Mouse (Mus musculus): ENCODE data around the gene Lmntd2. TPM values are rescaled to one million over a fixed set of nuclear protein-coding genes. Genes with fewer than 3 reads are reported as not detected.

Gene Lmntd2
- 2.9 TPM for polyA plus RNA-seq (2015; fragmentation: Illumina TruSeq; extraction: RNeasy Lipid Tissue Mini Kit (QIAGEN cat#74804); ENCODE audit: insufficient read depth, low replicate concordance)

DNA sequence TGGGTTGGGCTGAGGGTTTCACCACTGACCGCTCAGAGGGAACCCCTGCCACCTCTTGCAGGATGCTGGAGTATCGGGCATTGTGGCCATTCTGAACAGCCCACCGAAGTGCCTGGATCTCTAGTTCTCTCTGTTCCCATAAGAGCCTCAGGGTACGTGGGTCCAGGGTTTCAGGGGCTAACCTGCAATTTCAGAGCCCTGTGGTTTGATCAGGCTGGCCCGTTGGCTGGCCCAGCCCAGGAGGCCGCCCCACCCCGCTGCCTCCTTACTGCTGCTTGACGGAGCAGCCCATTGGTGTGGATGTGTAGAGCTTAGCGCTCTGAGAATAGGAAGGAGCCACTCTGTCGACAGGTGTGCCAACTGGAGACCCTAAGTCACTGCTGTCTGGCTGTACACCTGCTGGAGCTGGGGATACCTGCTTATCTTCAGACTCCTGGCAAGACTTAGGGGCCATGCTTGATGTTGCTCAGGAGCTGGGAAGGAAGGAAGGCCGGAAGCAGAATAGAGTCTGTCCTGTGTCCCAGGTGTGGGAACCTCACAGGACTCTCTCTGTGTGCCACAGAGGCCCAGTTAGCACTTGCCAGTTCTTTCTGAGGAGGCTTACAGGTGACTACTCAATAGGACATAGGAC is at the start of gene Lmntd2:
Lmntd2 (minus strand) TSS at position 476 of the 631 bp plus-strand sequence.

DNA sequence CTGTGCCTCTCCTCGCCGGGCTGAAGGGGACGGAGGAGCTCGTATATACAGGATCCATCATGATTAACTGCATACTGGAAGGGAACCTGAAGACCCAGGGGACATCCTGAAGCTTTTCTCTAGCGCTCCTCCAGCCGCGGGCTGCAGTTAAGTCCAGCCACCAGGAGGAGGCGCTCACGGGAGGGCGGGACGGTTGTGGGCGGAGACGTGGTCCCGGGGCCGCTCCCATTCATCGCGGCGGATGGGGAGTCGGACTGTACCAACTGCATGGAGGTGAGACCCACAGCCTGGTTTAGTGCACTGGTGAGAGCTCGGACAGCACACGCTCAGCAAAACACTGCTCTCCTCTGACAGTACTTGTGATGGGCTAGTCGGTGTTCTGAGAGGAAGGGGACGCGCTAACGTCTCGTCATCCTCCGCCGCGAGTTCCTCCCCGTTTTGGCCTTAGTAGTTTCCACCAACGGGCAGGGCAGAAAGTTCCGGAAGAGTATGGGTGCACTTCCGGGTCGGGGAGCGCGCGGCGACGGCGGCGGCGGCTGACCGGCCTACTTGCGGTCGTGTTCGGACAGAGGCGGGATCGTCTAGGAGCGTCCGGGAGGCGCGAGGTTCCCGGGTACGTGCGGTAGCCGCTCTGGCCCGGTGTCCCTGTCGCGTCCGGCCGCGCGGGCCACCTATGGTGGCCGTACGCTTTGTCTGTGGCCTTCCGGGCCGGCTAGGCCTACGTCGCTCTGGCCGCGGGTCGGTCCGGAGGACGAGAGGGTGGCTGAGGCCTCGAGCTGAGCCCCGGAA is 14.6 kb upstream of the Lmntd2 start, which contains the start of gene Phrf1:
Phrf1 (plus strand) TSS at position 506 of the 789 bp plus-strand sequence.

GRCm38 (mm10) chr7:141215101-141215879 is 1.4 kb upstream of the Lmntd2 start, which contains the start of gene Rassf7:
Gene Rassf7, plus strand, starts transcription at chr7:141215860.

DNA sequence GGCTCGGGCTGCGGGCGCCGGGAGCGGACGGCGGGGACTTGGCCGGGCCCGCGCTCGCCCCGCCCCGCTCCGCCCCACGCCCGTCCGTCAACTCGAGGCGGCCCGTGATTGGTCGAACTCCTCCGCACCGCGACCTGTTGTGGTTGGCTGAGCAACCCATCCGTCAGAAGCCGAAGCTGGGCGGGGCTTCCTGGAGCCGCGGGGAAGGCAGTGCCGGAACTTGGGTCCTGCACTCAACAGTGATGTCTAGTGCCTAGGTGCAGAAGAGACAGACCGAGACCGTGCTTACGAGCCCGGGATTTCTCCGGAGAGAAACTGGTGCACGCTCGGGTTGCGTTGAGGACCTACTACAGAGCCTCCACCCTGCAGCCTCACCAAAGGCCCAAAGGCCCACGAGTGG is 19.9 kb downstream of the Lmntd2 start, which contains the start of the genes Hras and Lrrc56:
Hras (minus strand) TSS at position 58 of the 400 bp plus-strand sequence.
Lrrc56 (plus strand) TSS at position 210 of the 400 bp plus-strand sequence.

DNA sequence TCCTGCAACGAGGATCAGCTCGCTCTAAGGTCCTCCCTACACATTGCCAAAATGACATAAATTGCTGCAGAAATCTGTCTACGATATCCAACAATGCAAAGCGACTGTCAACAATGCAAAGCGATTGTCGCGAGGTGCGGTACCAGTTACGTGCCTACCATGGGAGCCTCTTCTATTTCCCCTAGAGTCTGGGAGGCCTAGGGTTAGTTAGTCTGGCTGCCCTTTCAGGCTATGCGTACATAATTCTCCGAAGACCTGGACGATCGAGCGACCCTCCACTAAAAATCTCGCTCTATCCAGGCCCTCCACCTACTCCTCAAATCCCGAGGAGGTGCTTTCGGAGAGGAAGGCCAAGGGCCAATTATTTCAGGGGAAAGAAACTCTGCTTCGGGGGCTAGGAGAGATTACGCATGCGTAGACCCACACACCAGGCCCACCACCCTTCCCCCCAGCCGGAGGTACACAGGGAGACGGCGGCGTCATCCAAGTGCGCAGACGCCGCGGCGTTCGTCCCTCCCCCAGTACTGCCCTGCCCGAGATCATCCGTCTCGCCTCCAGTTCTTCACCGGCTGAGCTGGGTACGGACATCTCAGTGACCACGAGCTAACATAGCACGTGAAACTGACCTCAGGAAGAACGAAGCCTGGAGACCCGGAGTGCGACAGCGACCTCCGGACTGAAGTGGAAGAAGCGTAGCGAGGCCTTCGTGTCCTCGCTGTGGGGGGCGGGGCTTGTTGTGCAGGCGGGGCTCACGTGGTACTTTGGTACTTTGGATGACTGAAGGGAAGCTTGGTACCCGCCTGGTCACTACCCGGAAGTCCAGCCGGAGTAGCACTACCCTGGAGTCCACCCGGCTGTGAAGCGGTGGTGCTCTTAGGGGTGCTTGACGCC is 41.5 kb downstream of the Lmntd2 start, which contains the start of gene Rnh1:
Rnh1 (minus strand) TSS at position 742 of the 891 bp plus-strand sequence.

Other genes with a start within 250 kb of the Lmntd2 start
- 72.5 TPM for gene Ifitm1, start 246.9 kb downstream of the Lmntd2 start, polyA plus RNA-seq (2015; fragmentation: Illumina TruSeq; extraction: RNeasy Lipid Tissue Mini Kit (QIAGEN cat#74804); ENCODE audit: insufficient read depth, low replicate concordance)
- gene Ifitm3, start 203.3 kb downstream of the Lmntd2 start, polyA plus RNA-seq (2015; fragmentation: Illumina TruSeq; extraction: RNeasy Lipid Tissue Mini Kit (QIAGEN cat#74804); ENCODE audit: insufficient read depth, low replicate concordance): 262 TPM
- gene Ifitm6, start 196.2 kb downstream of the Lmntd2 start, polyA plus RNA-seq (2015; fragmentation: Illumina TruSeq; extraction: RNeasy Lipid Tissue Mini Kit (QIAGEN cat#74804); ENCODE audit: insufficient read depth, low replicate concordance): 60.0 TPM
- not detected for gene Gm17387, start 184.9 kb downstream of the Lmntd2 start, polyA plus RNA-seq (2015; fragmentation: Illumina TruSeq; extraction: RNeasy Lipid Tissue Mini Kit (QIAGEN cat#74804); ENCODE audit: insufficient read depth, low replicate concordance)
- 0.21 TPM for gene B4galnt4, start 153.0 kb downstream of the Lmntd2 start, polyA plus RNA-seq (2015; fragmentation: Illumina TruSeq; extraction: RNeasy Lipid Tissue Mini Kit (QIAGEN cat#74804); ENCODE audit: insufficient read depth, low replicate concordance)
- 14.6 TPM for gene Pkp3, start 135.9 kb downstream of the Lmntd2 start, polyA plus RNA-seq (2015; fragmentation: Illumina TruSeq; extraction: RNeasy Lipid Tissue Mini Kit (QIAGEN cat#74804); ENCODE audit: insufficient read depth, low replicate concordance)
- gene Sigirr, start 113.5 kb downstream of the Lmntd2 start, polyA plus RNA-seq (2015; fragmentation: Illumina TruSeq; extraction: RNeasy Lipid Tissue Mini Kit (QIAGEN cat#74804); ENCODE audit: insufficient read depth, low replicate concordance): 22.3 TPM
- gene Ano9, start 96.3 kb downstream of the Lmntd2 start, polyA plus RNA-seq (2015; fragmentation: Illumina TruSeq; extraction: RNeasy Lipid Tissue Mini Kit (QIAGEN cat#74804); ENCODE audit: insufficient read depth, low replicate concordance): not detected
- 20.3 TPM for gene Ptdss2, start 91.7 kb downstream of the Lmntd2 start, polyA plus RNA-seq (2015; fragmentation: Illumina TruSeq; extraction: RNeasy Lipid Tissue Mini Kit (QIAGEN cat#74804); ENCODE audit: insufficient read depth, low replicate concordance)
- 38.6 TPM for gene Rnh1, start 41.2 kb downstream of the Lmntd2 start, polyA plus RNA-seq (2015; fragmentation: Illumina TruSeq; extraction: RNeasy Lipid Tissue Mini Kit (QIAGEN cat#74804); ENCODE audit: insufficient read depth, low replicate concordance)
- gene Hras, start 20.1 kb downstream of the Lmntd2 start, polyA plus RNA-seq (2015; fragmentation: Illumina TruSeq; extraction: RNeasy Lipid Tissue Mini Kit (QIAGEN cat#74804); ENCODE audit: insufficient read depth, low replicate concordance): 16.9 TPM
- gene Lrrc56, start 19.9 kb downstream of the Lmntd2 start, polyA plus RNA-seq (2015; fragmentation: Illumina TruSeq; extraction: RNeasy Lipid Tissue Mini Kit (QIAGEN cat#74804); ENCODE audit: insufficient read depth, low replicate concordance): 1.5 TPM
- 3.6 TPM for gene Rassf7, start 1.8 kb upstream of the Lmntd2 start, polyA plus RNA-seq (2015; fragmentation: Illumina TruSeq; extraction: RNeasy Lipid Tissue Mini Kit (QIAGEN cat#74804); ENCODE audit: insufficient read depth, low replicate concordance)
- gene Phrf1, start 14.7 kb upstream of the Lmntd2 start, polyA plus RNA-seq (2015; fragmentation: Illumina TruSeq; extraction: RNeasy Lipid Tissue Mini Kit (QIAGEN cat#74804); ENCODE audit: insufficient read depth, low replicate concordance): 70.7 TPM
- 74.7 TPM for gene Irf7, start 52.4 kb upstream of the Lmntd2 start, polyA plus RNA-seq (2015; fragmentation: Illumina TruSeq; extraction: RNeasy Lipid Tissue Mini Kit (QIAGEN cat#74804); ENCODE audit: insufficient read depth, low replicate concordance)
- gene Cdhr5, start 62.7 kb upstream of the Lmntd2 start, polyA plus RNA-seq (2015; fragmentation: Illumina TruSeq; extraction: RNeasy Lipid Tissue Mini Kit (QIAGEN cat#74804); ENCODE audit: insufficient read depth, low replicate concordance): 0.19 TPM
- gene Sct, start 65.1 kb upstream of the Lmntd2 start, polyA plus RNA-seq (2015; fragmentation: Illumina TruSeq; extraction: RNeasy Lipid Tissue Mini Kit (QIAGEN cat#74804); ENCODE audit: insufficient read depth, low replicate concordance): not detected
- gene Drd4, start 77.9 kb upstream of the Lmntd2 start, polyA plus RNA-seq (2015; fragmentation: Illumina TruSeq; extraction: RNeasy Lipid Tissue Mini Kit (QIAGEN cat#74804); ENCODE audit: insufficient read depth, low replicate concordance): not detected
- gene Deaf1, start 113.6 kb upstream of the Lmntd2 start, polyA plus RNA-seq (2015; fragmentation: Illumina TruSeq; extraction: RNeasy Lipid Tissue Mini Kit (QIAGEN cat#74804); ENCODE audit: insufficient read depth, low replicate concordance): 23.2 TPM
- 56.8 TPM for gene Tmem80, start 113.7 kb upstream of the Lmntd2 start, polyA plus RNA-seq (2015; fragmentation: Illumina TruSeq; extraction: RNeasy Lipid Tissue Mini Kit (QIAGEN cat#74804); ENCODE audit: insufficient read depth, low replicate concordance)
- gene Eps8l2, start 124.8 kb upstream of the Lmntd2 start, polyA plus RNA-seq (2015; fragmentation: Illumina TruSeq; extraction: RNeasy Lipid Tissue Mini Kit (QIAGEN cat#74804); ENCODE audit: insufficient read depth, low replicate concordance): 0.76 TPM
- gene Taldo1, start 178.1 kb upstream of the Lmntd2 start, polyA plus RNA-seq (2015; fragmentation: Illumina TruSeq; extraction: RNeasy Lipid Tissue Mini Kit (QIAGEN cat#74804); ENCODE audit: insufficient read depth, low replicate concordance): 140 TPM
- gene Gatd1, start 200.1 kb upstream of the Lmntd2 start, polyA plus RNA-seq (2015; fragmentation: Illumina TruSeq; extraction: RNeasy Lipid Tissue Mini Kit (QIAGEN cat#74804); ENCODE audit: insufficient read depth, low replicate concordance): 38.7 TPM
- not detected for gene Cend1, start 215.4 kb upstream of the Lmntd2 start, polyA plus RNA-seq (2015; fragmentation: Illumina TruSeq; extraction: RNeasy Lipid Tissue Mini Kit (QIAGEN cat#74804); ENCODE audit: insufficient read depth, low replicate concordance)
- gene Slc25a22, start 223.8 kb upstream of the Lmntd2 start, polyA plus RNA-seq (2015; fragmentation: Illumina TruSeq; extraction: RNeasy Lipid Tissue Mini Kit (QIAGEN cat#74804); ENCODE audit: insufficient read depth, low replicate concordance): 10.7 TPM
- 4.4 TPM for gene Pidd1, start 229.9 kb upstream of the Lmntd2 start, polyA plus RNA-seq (2015; fragmentation: Illumina TruSeq; extraction: RNeasy Lipid Tissue Mini Kit (QIAGEN cat#74804); ENCODE audit: insufficient read depth, low replicate concordance)
- gene Rplp2, start 233.3 kb upstream of the Lmntd2 start, polyA plus RNA-seq (2015; fragmentation: Illumina TruSeq; extraction: RNeasy Lipid Tissue Mini Kit (QIAGEN cat#74804); ENCODE audit: insufficient read depth, low replicate concordance): 512 TPM
- 29.7 TPM for gene Pnpla2, start 241.1 kb upstream of the Lmntd2 start, polyA plus RNA-seq (2015; fragmentation: Illumina TruSeq; extraction: RNeasy Lipid Tissue Mini Kit (QIAGEN cat#74804); ENCODE audit: insufficient read depth, low replicate concordance)
- gene Cracr2b, start 247.0 kb upstream of the Lmntd2 start, polyA plus RNA-seq (2015; fragmentation: Illumina TruSeq; extraction: RNeasy Lipid Tissue Mini Kit (QIAGEN cat#74804); ENCODE audit: insufficient read depth, low replicate concordance): 4.5 TPM

Measured in spleen, adult 10 weeks (tissue).